Mouse (Mus musculus): Measurements from ENCODE around the gene Rprd2.
"Not testable (repeated sequence)": the region's sequence is repeated elsewhere in the genome, so short reads cannot be mapped to it uniquely, and the experiment has no call there.

Gene Rprd2

GRCm38 (mm10) chr3:95816681-95817080 lies 2.0 kb downstream of the Rprd2 start:
- DNase-seq: no peak

DNA sequence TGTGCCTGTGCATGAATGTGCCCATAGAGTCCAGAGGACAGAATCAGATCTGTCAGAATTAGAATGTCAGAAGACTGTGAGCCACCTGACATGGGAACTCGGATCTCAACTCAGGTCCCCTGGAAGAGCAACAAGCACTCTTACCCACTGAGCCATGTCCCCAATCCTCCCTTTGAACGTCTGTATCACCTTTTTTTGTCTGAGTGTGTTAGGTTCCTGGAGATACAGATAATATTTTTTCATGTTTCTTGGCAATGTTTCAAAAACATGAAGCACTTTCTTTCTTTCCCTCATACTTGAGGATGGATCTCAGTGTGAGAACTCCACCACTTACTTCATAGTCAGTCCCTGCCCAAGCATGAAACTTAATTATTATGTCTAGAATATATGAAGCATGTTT lies 10.3 kb downstream of the Rprd2 start:
- DNase-seq: no peak

GRCm38 (mm10) chr3:95807630-95808029 lies 11.0 kb downstream of the Rprd2 start:
- not testable (repeated sequence) for DNase-seq

GRCm38 (mm10) chr3:95806677-95807076 lies 12.0 kb downstream of the Rprd2 start:
- DNase-seq: no peak

DNA sequence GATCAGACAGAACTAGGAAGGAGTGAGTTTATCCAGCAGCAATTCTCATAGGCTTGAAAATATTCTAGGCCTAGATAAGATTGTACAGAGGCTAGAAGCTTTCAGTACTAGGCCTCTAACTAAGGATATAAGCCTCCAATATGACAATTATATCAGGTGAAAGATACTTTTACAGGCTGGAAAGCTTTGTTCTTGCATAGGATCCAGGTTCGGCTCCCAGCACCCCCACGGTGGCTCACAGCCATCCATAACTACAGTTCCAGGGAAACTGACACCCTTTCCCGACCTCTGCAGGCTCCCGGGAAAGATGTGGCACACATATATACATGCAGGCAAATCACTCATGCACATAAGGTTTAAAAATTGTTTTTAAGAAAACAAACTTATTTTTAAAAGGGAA lies 14.8 kb downstream of the Rprd2 start:
- no peak for DNase-seq

DNA sequence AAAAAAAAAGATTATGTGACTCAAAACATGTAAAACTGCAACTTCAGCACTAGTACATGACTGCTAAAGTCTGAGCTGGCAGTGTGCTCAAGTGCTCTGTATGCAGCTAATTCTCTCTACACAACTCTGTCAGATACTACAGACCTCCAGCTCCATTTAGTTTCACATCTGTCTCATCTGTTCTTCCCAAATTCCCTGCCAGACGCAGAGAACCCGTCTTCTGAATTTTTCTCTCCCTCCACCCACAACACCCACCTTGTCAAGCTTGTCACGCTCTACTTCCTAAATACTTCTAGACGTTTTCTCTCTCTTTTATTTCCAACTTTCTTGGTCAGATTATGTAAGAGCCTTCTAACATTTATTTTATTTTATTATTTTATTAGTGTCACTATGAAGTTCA lies 19.9 kb downstream of the Rprd2 start:
- no peak for DNase-seq

DNA sequence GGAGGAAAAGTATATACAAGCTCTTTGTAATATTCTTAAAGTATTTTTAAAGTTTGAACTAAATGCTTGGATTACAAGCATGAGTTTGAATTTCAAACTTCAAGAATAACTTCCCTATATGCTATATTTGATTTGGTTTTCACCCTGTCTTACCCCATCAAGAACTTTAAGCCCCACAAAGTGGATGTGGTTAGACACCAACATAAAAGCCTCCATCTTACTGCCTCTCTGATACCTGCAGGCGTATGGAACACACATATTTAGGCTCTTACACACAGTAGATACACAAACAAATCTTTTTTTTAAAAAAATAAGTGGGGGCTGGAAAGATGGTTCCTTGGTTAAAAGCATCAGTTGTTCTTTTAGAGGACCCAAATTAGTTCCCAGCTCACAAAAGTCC lies 24.4 kb downstream of the Rprd2 start:
- DNase-seq: no peak

DNA sequence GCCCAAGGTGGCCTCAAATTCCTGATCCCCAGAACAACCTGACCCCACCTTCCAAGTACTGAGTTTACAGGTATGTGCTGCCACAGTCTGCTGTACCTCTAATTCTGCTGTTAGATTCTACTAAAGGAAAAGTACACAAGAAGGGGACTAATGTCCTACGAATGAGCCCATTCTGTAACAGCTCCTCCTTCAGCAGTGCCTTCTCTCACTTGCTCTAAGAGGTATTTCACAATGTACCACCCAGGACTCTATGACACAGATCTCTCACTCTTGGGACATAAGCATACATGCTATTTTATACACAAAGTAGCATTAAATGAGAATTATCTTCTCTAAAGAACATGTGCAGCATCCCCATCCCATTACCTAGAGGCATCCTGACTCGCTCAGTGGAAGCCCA lies 25.0 kb downstream of the Rprd2 start:
- DNase-seq: no peak

DNA sequence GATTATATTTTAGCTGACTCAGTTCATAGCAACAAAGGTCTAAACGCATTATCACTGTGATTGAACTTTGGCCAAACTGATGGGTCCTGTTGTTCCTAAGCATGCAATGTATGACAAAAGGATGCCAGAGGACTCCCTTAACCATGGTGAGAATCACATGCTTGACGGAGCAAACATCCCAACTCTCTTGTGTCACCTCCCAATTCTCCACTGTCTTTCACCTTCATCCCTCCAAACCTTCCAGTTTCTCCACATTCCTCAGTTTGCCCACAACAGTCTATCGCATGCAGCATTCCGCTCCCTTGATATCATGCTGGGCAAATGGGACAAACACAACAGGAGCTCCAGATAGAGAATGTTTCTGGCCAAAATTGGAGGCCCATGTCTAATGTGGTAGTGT lies 33.2 kb downstream of the Rprd2 start:
- no peak for DNase-seq

- peak; percentile 37 for DNase-seq
Measured at GRCm38 (mm10) chr3:95771985-95772384, 46.7 kb downstream of the Rprd2 start.

GRCm38 (mm10) chr3:95765534-95765933 lies 53.1 kb downstream of the Rprd2 start:
- no peak for DNase-seq

GRCm38 (mm10) chr3:95763811-95764210 lies 54.9 kb downstream of the Rprd2 start:
- no peak for DNase-seq

DNA sequence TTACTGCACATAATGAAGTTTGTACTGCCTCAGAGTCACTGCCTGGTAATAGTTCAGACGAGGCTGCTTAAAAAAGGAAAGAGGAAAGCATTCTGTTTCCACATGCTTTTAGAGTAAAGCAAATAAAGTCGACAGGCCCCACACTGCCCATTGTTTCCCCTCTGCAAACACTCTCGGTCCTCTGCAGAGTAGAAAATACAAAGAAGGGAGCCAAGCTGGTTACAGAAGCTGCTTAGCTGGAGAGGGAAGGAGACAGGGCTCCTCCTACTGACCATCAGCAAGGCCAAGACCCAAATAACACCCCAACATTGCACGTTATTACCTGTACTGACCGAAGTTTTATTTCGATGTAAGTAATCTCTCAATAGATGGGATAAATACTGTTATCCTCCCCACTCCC lies 55.7 kb downstream of the Rprd2 start:
- no peak for DNase-seq

DNA sequence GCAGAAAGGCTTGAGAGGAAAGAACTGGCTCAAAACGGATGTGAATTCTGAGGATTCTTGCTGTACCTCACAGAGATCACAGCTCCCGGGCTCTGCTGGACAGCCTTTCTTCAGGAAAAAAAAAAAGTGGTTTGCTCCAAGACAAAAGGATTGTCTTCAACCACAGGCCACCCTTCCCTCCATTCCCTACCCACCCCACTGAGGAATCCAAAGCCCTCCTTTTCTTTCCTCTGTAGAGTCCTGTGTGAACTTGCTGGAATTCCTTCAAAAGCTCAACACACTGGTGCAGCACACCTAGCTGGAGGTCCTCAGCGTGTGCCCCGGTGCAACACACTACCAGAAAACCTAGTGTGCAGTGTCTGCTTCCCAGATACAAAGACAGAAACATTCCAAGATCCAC lies 56.9 kb downstream of the Rprd2 start:
- DNase-seq: no peak

GRCm38 (mm10) chr3:95760656-95761055 lies 58.0 kb downstream of the Rprd2 start:
- no peak for DNase-seq

- DNase-seq: no peak
Measured at GRCm38 (mm10) chr3:95760106-95760505, 58.6 kb downstream of the Rprd2 start, which contains the start of gene Tars2. Gene Tars2 (minus strand): TSS chr3:95760206.

DNA sequence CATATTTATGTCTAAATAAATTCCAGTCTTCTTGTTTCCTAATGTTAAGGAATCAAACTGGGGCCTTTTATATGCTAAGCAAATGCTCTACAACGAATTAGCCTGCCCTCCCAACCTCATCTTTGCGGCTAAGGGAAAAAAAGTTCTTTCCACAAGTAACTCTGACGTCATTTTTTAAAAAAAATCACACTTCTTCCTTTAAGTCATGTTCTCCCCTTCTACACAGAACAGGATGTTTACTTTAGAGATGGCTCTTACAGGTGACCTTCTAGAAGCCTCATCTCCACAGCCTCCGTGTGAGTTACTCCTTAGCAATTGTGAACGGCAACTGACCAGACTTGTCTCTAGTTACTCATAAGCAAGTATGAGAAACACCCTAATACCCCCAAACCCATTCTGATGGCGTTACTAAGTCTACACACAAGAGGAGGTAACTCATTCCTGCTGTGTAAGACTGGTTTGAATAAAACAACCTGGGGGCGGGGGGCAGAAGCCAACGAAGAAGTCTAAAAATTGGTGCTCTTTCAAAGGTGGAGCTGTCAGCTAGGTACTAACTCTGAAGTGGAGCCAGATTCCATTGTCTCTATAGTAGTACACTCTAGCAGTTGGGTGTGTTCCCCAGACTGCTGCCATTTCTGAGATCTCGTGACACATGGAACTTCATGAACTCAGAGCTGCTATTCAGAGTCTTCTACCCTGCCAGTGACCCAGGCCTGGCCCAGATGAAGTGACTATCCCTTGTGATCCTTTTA lies 60.0 kb downstream of the Rprd2 start:
- no peak for DNase-seq

GRCm38 (mm10) chr3:95756808-95757207 lies 61.9 kb downstream of the Rprd2 start:
- DNase-seq: no peak

GRCm38 (mm10) chr3:95754345-95755206 lies 64.1 kb downstream of the Rprd2 start:
- DNase-seq: peak; percentile 96

DNA sequence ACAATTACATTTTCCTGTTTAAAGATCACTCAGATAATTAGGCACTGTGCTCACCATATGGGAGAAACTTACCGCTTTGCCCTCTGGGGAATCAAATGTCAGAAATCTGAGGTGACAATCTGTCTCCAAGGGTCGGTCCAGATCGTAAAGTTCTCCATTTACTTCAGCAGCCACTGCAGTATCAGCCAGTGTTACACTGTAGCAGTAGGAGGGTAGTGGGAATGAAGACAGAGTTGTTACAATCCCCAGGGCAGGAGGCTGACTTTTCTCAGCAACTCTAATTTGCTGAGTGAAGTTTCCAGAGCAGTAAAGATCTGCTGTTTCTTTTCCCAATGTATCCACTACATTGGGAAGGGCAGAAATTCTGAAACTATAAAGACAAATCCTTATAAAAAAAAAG lies 65.7 kb downstream of the Rprd2 start:
- no peak for DNase-seq

DNA sequence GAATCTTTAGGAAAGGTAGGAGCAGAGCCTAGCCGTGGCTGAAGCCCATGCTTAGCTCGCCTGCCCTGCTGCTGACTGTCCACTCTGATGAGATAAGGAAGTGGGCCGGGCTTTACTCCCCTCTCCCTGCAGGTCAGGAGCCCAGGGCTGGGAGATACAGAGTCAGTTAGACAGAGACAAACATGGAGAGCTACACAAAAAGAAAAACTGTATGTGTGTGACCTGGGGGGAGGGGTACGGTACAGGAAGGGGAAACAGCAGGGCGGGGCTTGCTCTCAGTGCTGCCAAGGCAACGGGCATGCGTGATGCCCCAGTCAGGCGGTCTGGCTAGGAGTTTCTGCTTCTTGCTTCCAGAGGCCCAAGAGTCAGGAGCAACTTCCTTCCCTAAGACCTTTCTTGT lies 78.3 kb downstream of the Rprd2 start:
- DNase-seq: peak; percentile 76

DNA sequence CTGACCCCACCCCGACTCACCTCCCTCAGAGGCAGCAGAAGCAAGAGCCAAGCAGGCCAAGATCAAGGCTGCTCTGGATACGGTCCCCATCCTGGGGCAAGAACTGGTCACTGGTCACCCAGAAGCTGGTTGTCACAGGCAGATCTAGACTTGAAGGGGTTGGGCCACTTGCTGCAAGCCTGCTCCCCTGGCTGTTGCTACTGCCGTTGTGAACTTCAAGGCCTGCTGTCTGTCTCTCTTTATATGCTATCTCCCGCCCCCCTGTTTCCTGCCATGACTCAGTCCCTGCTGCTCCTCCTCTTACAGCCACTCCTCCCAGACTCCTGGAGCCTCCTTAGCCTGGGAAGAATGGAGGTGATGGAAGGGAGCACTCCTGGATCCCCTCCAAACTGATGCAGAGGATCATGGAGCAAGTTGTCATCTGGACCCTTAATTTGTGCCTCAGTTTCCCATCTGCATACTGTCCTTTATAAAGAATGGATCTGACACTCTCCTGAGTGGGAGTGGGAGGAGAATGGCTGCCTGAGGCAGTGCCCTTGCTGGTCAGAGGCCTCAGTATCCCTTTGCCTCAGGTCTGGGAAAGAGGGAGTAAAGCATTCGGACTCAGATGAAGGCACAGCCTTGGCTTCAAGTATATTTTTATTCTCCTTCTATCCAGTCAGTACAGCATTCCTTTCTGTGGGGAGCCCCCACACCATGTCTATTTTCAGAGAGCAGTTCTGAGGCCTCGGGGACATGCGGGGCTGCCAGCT lies 79.1 kb downstream of the Rprd2 start, which contains the start of gene Ecm1:
TSS of gene Ecm1 (minus strand) at position 217 of the 752 bp plus-strand sequence.
- DNase-seq: peak; percentile 65

DNA sequence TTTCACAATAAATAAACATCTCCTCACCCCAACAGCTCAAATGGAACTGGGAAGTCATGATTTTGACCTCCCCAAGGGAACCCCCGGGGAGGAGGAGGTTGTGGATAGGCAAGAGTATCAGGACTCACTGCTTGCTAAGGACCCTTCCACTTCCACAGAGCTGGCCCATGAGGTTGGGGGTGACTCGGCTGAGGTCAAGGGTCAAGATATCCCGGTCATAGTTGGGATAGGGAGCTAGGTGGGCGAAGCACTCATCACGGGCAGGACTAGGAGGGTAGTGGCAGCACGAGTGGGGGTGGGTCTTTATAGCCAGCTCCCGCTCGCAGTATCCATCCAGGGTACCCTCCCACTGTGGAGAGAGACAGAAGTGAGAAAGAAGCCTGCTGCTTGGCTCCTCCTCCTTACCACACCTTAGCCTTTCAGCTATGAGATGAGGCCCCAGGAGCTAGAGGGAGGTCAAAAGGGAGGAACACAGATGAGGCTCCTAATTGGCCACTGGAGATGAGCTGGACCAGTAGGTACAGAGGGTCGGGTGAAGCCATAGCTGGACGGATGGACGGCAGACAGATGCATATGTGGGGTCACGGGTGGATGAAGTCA lies 83.5 kb downstream of the Rprd2 start:
- no peak for DNase-seq
